Mouse (Mus musculus): Measurements from ENCODE around the gene Mycbp2.

GRCm38 (mm10) chr14:103095826-103096225 lies 250.8 kb downstream of the Mycbp2 start:
- TF ChIP-seq EP300 (IDR thresholded peaks at IDR 0.05; ENCODE audit: low read depth): no peak
- TF ChIP-seq CTCF (IDR thresholded peaks at IDR 0.05; ENCODE audit: low read depth): no peak
